Mouse (Mus musculus): ENCODE measurements around the gene Gm21775.
"Not testable (repeated sequence)": the region's sequence is repeated elsewhere in the genome, so short reads cannot be mapped to it uniquely, and the experiment has no call there.

Gene Gm21775

DNA sequence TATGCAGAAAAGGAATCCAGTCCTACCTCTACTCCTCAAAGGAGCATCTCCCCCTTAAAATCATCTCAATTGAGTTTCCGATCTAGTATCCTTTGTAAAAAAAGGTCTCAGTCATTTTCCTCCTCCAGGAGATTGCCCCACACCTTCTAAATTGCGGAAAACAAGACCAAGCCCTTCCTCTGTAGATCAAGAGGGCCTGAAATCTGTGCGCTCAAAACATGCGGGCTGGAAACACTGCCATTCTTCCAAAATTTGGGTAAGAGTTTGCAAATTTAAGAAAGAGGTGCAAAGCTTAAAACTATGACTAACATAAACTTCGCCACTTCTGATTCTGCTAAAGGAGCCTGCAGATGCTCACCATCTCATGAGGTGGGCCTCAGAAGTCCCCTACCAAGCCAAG lies at the start of gene Gm21775:
TSS of gene Gm21775 (plus strand) at position 301 of the 400 bp plus-strand sequence.
- DNase-seq: not testable (repeated sequence)

DNA sequence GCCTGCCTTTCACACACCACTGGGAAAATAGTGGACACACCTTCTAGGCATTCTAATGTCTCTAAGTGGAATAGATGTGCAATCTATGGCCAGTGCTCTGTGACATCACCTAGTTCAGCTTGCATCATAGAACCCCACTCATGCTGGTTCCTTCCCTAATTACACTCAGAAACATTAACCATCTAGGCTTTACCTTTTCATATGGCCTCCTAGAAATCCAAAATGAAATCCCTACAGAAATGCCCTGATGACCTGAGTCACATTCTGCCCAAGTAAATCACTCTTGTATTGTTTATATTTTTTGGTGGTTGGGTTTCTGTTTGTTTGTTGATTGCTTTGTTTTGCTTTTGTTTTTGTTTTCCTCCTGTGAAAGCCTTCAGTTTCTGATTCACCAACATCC lies 17.3 kb upstream of the Gm21775 start, which contains the start of gene Gm20737:
TSS of gene Gm20737 (minus strand) at position 101 of the 400 bp plus-strand sequence.
- not testable (repeated sequence) for DNase-seq
